Mouse (Mus musculus) C2C12 (cell line): ENCODE measurements around the gene Igfn1.

Experiments
- CEBPB ChIP-seq: IDR thresholded peaks from one replicate; pipeline ENCODE4 v1.6.1; 2011; ENCODE audit warnings: low read depth, mild to moderate bottlenecking, control low read depth, moderate library complexity
- CTCF ChIP-seq: IDR thresholded peaks from one replicate; pipeline ENCODE4 v1.5.1; 2011; ENCODE audit not compliant: control insufficient read depth, insufficient read depth, insufficient read length
- MAX ChIP-seq: IDR thresholded peaks from one replicate; pipeline ENCODE4 v1.6.1; 2011; ENCODE audit warnings: mild to moderate bottlenecking, control low read depth
- MYOG ChIP-seq: IDR thresholded peaks from one replicate; pipeline ENCODE4 v1.6.1; 2011; ENCODE audit not compliant: control insufficient read depth, insufficient read length; ENCODE audit errors: extremely low read depth
- USF1 ChIP-seq: IDR thresholded peaks from one replicate; pipeline ENCODE4 v1.6.1; 2011; ENCODE audit warnings: low read depth, mild to moderate bottlenecking, control low read depth, moderate library complexity

DNA sequence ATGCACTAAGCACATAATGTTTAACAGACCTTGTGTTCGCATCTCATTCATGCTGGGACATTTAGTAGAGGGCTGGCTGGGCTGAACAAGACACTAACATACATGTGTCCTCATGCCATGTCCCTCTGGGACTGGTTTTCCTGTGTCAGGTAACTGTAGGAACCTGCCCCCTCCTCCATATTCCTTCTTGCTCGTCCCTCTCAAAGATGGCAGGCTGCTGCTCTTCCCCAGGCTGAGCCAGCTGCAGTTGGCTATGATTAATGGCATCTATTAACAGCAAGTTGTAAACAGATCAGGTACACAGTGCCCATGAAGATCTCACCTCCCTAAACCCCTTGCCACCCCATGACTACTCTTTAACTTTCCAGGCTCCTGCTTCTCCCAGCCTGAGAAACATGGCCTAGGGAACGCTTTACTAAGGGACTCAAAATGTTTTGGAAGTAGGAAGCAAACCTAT is at the start of gene Igfn1:
- no peak for TF ChIP-seq MAX
- TF ChIP-seq CTCF = no peak
- no peak for TF ChIP-seq USF1
- no peak for TF ChIP-seq MYOG
- no peak for TF ChIP-seq CEBPB
